Mouse (Mus musculus) spleen, adult 18-20 months (tissue): ENCODE data around the gene Psmd11.

ENCODE experiments used
- DNase-seq, 2 experiments: peaks; one replicate each; pipeline ENCODE4 v3.0.0; 2022; ENCODE audit warnings: mixed read lengths in 2 of 2

Gene Psmd11

DNA sequence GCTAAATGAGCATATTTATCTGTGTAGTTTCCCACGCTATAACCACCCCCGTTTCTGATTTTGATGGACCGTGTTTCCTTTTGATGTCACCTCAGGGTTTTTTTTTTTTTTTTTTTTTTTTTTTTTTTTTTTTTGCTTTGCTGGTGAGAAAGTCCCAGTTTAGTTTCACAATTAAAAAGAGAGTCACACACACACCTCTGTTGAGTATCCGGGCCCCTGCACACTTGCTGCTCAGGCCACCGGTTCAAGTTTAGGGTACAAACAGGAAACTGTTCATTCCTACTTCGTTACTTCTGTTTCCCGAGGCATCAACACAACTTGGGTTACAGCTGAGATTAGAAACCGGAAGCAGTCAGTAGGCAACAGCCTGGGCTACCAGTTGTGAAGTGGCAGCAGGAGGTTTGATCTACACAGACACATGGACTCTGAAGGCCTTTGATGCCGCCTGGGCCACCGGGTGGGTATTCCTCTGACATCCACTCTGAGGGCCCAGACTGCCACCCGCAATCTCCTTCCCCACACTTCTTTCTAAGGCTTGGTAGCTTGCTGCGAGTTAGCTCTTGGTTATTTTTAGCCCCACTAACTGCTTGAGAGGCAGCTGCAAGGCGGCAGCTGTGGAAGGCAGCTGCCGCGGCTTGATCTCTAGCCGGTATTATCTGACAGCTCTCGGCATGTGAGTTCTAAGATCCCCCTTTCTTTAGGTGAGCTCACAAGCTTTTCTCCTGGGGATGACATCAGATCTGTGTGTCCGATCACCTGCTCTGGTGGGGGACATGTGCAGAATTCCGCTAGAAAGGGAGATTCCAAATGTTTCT, 80.2 kb downstream of the Psmd11 start:
- peak; percentile 67 to 68 for DNase-seq

DNA sequence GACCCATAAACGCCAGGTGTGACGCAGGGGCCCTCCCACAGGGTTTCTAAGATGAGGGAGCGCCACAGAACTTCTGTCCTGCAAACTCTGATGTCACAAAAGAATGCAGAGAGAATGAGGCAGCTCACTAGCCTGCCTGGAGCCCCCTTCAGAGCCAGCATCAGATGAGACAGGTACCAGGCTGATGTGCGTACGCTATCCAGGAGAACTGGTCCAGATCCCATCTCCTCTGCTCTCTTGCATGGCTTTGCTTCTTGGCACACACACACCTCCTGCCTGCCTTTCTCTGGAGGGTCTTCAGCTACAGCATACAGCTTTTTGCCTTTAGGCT, 80.7 kb downstream of the Psmd11 start:
- DNase-seq, result no peak

DNA sequence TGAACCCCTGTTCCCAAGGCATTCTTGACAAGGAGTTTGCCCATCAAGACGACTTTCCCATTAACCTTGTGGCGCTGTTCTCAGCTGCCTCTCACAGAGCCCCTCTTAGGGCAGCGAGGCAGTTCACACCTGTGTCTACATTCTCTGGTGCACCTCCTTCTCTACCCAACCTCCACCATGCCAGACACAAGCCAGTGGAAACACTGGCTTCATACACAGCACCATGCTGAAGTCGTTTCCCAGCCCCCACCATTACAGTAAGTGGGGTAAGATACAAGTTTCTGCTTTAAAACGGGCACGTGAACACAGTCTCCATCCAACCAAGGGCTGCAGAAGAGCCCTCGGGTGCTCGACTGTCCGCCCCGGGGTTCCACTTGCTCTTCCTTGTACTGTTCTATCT, 81.7 kb downstream of the Psmd11 start:
- DNase-seq, result no peak

DNA sequence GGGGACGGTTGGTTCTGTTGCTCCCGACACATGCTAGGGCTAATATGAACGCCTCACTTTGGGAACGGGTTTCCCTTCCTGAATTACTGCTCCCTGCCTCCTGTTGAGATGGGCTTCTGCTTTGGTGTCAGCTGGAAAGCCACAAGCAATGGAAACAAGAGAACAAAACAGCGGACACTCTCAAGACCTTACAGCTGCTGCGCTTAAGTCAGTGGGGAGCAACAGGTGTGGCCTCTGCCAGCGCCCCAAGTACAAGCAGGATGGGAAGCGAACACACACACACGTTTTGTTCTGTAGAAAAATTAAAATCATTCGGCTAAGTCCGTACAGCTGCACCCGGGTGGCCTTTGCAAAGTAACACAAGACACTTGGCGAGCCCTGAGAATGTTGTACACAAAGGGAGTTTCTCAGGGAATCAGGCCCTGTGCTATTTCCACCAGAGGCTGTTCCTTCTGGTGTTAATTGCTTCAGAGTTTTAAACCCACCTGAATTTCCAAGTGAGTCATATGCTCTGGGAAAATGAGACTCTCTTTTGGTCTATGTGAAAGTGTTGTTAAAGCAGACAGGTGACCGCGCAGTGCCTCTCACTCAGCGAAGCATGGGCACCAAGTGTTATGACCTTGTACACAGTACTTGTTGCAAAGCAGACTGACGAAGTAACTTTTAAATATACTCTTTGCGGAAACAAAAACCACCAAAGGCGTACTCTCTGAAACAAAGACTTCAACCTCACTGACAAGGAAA, 84.1 kb downstream of the Psmd11 start:
- no peak for DNase-seq

DNA sequence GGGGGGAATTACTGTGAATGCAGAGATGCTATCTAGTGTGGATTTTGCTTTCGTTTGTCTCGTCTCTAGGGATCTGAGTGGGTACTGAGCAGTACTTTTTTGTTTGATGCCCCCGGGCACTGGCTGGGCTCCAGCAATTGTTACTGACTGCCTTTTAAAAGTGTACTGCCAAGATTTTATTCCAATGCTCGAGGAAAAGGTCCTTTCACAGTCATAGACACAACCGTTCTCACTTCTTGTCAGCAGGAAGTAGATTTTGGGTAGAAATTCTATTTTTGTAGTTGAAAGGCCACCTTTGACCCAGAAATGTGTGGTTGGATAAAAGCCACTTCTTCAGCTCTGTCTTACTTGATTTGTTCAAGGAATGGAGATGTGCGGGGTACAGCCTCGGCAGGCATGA, 85.4 kb downstream of the Psmd11 start:
- no peak for DNase-seq

DNA sequence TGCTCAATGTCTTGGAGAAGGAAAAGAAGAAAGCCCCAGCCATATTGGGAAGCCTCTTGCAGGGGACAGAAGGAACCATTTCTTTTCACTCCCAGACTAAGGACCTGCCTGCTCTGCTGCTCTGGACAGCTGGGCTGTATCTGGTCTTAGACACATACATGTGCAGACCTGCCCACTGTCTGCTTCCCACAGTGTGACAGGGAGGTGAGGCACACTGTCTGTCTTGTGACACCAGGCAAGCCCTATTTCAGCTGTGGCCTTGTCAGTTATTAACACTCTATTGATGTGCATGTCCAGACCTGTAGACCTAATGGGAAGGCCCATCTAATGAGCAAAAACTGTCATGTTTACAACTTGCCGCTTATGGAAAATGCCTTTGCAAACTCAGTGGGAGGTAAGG, 86.9 kb downstream of the Psmd11 start:
- no peak for DNase-seq

DNA sequence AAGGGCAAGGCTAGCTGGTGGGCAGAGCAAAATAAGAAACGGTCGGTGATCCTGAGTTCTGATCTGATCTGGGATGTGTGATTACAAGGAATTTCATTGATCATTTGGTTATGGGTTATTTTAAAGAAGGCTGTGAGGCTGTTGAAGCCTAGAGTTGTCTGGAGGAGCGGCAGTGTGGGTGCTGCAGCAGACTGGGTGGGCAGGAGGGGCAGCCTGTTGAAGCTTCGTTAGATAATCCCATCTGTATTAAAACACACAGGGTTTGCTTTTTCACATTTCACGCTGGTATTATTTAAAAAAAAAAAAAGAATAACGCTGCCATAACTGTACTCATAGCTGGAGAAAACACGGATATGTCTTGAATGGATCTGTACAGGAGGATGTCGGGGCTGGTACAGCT, 87.5 kb downstream of the Psmd11 start:
- no peak for DNase-seq

DNA sequence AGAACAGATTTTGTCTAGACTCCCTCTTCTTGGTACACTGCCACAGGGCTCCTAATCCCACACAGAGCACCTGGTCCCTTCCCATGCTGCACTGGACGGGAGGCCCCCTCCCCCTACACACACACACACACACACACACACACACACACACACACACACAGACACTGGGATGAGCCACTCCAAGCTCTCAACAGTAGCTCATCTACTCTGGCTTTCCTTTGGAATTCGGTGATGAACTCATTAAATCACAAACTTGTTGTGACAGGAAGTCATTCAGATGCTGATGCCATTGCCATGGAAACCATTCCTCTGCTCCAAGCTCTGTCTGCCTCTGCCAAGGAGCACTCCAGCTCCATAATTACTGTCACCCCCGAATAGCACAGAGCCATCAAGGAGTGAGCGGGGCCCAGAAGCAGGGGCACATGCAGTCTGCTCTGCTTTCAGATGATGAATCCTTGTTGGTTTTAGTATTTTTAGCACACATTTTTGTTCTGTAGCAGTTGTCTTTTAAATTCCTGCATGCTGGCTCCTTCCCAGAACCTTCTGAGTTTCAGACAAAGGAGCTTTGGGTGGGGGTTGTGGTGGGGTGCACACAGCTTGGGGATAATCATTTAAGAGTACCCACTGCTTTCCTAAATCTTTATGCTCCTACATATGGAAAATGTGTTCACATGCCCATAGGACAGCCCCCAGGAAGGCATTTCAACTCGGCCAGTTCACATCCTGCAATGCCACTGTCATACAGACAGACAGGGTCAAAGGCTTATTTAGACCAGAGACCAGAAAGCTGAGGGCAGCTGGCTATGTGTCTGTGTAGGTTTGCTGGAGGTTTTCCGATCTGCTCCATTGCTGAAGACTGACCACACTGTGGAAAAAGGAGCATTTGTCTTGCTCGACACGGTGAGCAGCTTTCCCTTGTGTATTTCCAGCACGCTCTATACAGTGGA, 90.3 kb downstream of the Psmd11 start:
- no peak for DNase-seq

DNA sequence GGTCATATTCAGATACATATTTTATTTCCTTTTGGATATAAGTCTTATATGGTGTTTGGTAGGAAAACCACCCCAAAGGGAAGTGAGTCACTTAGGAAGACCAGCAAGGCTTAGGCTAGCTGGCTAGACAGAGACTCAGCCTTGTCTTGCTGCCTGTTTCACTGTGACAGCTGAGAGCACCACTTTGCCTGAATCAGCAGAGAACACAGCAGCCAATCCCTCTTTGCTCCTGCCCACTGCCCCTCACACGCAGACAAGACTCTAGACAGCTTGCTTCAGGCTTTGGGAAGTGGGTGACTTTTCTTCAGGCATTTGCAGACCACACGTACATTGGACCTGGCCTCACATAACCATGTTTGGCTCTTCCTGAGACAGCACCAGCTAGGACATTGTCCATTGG, 92.7 kb downstream of the Psmd11 start:
- no peak for DNase-seq
